Mouse (Mus musculus): ENCODE measurements around the gene Pcp4l1.
"Not testable (repeated sequence)": the region's sequence is repeated elsewhere in the genome, so short reads cannot be mapped to it uniquely, and the experiment has no call there.

Gene Pcp4l1

GRCm38 (mm10) chr1:171137486-171138155, 58.4 kb downstream of the Pcp4l1 start:
- in situ Hi-C loops (cut with MboI, MseI): not testable (repeated sequence)

DNA sequence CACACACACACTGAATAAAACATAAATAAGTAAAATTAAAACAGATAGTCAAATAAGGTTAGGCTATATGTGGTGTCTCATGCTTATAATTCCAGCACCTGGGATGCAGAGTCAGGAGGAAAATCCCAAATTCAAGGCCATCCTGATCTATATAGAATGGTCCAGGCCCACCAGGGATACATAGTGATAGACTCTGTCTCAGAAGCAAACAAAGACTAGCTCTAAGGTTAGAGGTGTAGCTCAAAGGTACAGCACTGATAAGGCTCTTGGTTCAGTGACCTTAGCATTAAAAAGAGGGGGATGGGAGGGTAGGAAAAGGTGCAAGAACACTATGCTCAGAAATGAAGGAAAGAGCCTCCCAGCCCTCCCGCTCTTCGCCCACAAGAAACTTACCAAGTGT, 60.5 kb downstream of the Pcp4l1 start:
- in situ Hi-C loops (cut with MboI, MseI): no loop called here

DNA sequence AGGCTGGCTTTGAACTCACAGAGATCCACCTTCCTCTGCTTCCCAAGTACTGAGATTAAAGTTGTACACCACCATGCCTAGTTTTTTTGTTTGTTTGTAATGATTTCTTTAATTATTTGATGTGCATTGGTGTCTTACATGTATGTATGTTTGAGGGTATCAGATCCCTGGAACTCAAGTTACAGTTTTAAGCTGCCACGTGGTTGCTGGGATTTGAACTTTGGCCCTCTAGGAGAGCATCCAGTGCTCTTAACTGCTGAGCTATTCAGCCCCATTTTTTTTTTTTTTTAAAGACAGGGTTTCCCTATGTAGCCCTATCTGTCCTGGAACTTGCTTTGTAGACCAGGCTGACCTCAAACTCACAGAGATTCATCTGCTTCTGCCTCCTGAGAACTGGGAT, 65.1 kb downstream of the Pcp4l1 start:
- in situ Hi-C loops (cut with MboI, MseI): no loop called here

DNA sequence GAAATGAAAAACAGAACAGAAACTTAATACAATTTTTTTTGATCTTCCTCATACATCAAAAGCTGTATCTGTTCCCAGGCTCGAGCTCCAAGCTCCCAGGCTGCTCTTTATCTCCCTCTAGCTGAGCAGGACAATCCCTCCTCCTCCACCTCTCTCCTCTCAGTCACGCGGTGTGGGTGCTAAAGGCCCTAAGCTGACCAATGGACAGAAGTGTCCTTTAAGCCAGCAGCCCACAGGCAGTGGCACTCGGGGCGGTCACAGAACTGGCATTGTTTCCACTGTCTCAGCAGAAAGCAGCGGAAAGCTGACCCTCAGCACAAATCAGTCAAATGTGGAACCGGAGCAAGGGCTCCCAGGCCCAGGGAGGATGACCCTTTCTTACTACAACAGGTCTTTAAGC, 66.8 kb downstream of the Pcp4l1 start:
- in situ Hi-C loops (cut with MboI, MseI): no loop called here

GRCm38 (mm10) chr1:171124398-171124797, 71.7 kb downstream of the Pcp4l1 start:
- in situ Hi-C loops (cut with MboI, MseI): loop anchor here in 1 of 2 experiments (5.0 kb wide), 1 partner anchor 93 kb away; no protein-coding TSS in a partner anchor

All from T-helper 17 cell (primary cell).